Mouse (Mus musculus) gastrocnemius, postnatal 36 days (tissue): ENCODE results near the gene Vps52. TPM values are rescaled to one million over a fixed set of nuclear protein-coding genes. Genes with fewer than 3 reads are reported as not detected.
"Not testable (repeated sequence)": the region's sequence is repeated elsewhere in the genome, so short reads cannot be mapped to it uniquely, and the experiment has no call there.

Experiments
- DNase-seq, 2 experiments: peaks; one replicate each; pipeline ENCODE4 v3.0.0; 2022
- intact Hi-C: fragments of 180-260 bp; cut with DNase I; formaldehyde crosslinking; loops from one replicate; pipeline ENCODE4 v1.15.1; 2025
- total RNA-seq, 2 experiments: library from RNA; stranded (reverse); gene quantifications; 2 replicates each; pipeline ENCODE4 v1.2.3; 2021

Gene Vps52
- total RNA-seq, 2 experiments from 2014 or later = 30.5 to 30.6 TPM

- intact Hi-C loops = no loop called here
- DNase-seq = no peak
Observed at GRCm38 (mm10) chr17:33995651-33996050, 40.0 kb downstream of the Vps52 start.

- intact Hi-C loops, DNase-seq: not testable (repeated sequence)
Observed at GRCm38 (mm10) chr17:33997025-33997424, 41.4 kb downstream of the Vps52 start.

- DNase-seq = not testable (repeated sequence)
Observed at GRCm38 (mm10) chr17:33998697-33999096, 43.1 kb downstream of the Vps52 start.

GRCm38 (mm10) chr17:33999341-34000149 is 43.9 kb downstream of the Vps52 start:
- intact Hi-C loops = no loop called here
- DNase-seq = no peak

More at GRCm38 (mm10) chr17:33998697-33999096, 43.1 kb downstream of the Vps52 start:
- intact Hi-C loops = not testable (repeated sequence)

GRCm38 (mm10) chr17:34000150-34000537 is 44.5 kb downstream of the Vps52 start, which contains the start of gene H2-K1:
Gene H2-K1, minus strand, starts transcription at chr17:34000347.
- intact Hi-C loops = no loop called here
- DNase-seq = peak; percentile 86 to 87

GRCm38 (mm10) chr17:34000796-34001195 is 45.2 kb downstream of the Vps52 start:
- intact Hi-C loops, DNase-seq: not testable (repeated sequence)

- intact Hi-C loops = no loop called here
- no peak for DNase-seq
Observed at GRCm38 (mm10) chr17:34003426-34003825, 47.8 kb downstream of the Vps52 start.

- DNase-seq = no peak
- intact Hi-C loops = no loop called here
Observed at GRCm38 (mm10) chr17:34006570-34006969, 51.0 kb downstream of the Vps52 start.

GRCm38 (mm10) chr17:34010156-34010555 is 54.5 kb downstream of the Vps52 start:
- DNase-seq = no peak
- intact Hi-C loops = no loop called here

GRCm38 (mm10) chr17:34013436-34013835 is 57.8 kb downstream of the Vps52 start:
- DNase-seq = no peak
- intact Hi-C loops = no loop called here

Other genes with a start within 250 kb of the Vps52 start
- 10 to 100 TPM; 83.8 to 92.6 TPM for gene March2, start 237.1 kb upstream of the Vps52 start, total RNA-seq
- 100 to 1,000 TPM; 120 to 147 TPM for gene Rab11b, start 195.3 kb upstream of the Vps52 start, total RNA-seq
- 10 to 100 TPM in 1 of 2 experiments, 1 to 10 TPM in 1; 8.0 to 11.7 TPM for gene Angptl4, start 174.0 kb upstream of the Vps52 start, total RNA-seq
- gene Kank3, start 145.3 kb upstream of the Vps52 start, total RNA-seq = 10 to 100 TPM; 15.3 to 22.5 TPM
- 100 to 1,000 TPM; 503 to 584 TPM for gene Rps28, start 131.2 kb upstream of the Vps52 start, total RNA-seq
- 100 to 1,000 TPM; 325 to 364 TPM for gene Ndufa7, start 131.2 kb upstream of the Vps52 start, total RNA-seq
- gene Cd320, start 112.7 kb upstream of the Vps52 start, total RNA-seq = 10 to 100 TPM; 13.3 to 15.2 TPM
- not detected for gene Gm7029, start 82.0 kb upstream of the Vps52 start, total RNA-seq
- gene Kifc1, start 65.2 kb upstream of the Vps52 start, total RNA-seq = 1 to 10 TPM in 1 of 2 experiments, under 1 TPM in 1; 0.74 to 1.1 TPM
- gene Platr17, start 50.7 kb upstream of the Vps52 start, total RNA-seq = not detected
- gene Daxx, start 46.4 kb upstream of the Vps52 start, total RNA-seq = 10 to 100 TPM in 1 of 2 experiments, 1 to 10 TPM in 1; 9.3 to 11.3 TPM
- gene Tapbp, start 39.9 kb upstream of the Vps52 start, total RNA-seq = 10 to 100 TPM; 31.8 to 34.7 TPM
- gene Zbtb22, start 39.9 kb upstream of the Vps52 start, total RNA-seq = 10 to 100 TPM; 12.6 to 16.6 TPM
- gene Rgl2, start 26.3 kb upstream of the Vps52 start, total RNA-seq = 10 to 100 TPM; 26.5 to 28.3 TPM
- 10 to 100 TPM; 56.7 to 58.6 TPM for gene Pfdn6, start 15.5 kb upstream of the Vps52 start, total RNA-seq
- gene Wdr46, start 15.2 kb upstream of the Vps52 start, total RNA-seq = 1 to 10 TPM; 8.4 to 9.7 TPM
- 1 to 10 TPM; 1.5 to 1.6 TPM for gene B3galt4, start 4.3 kb upstream of the Vps52 start, total RNA-seq
- gene Rps18, start 189 bp downstream of the Vps52 start, total RNA-seq = 100 to 1,000 TPM; 282 to 369 TPM
- 10 to 100 TPM; 25.6 to 32.9 TPM for gene H2-K1, start 44.5 kb downstream of the Vps52 start, total RNA-seq
- 10 to 100 TPM; 11.7 to 12.4 TPM for gene Ring1, start 68.9 kb downstream of the Vps52 start, total RNA-seq
- gene H2-Ke6, start 72.2 kb downstream of the Vps52 start, total RNA-seq = 10 to 100 TPM; 55.5 to 64.2 TPM
- 10 to 100 TPM; 40.8 to 45.2 TPM for gene Slc39a7, start 75.9 kb downstream of the Vps52 start, total RNA-seq
- gene Rxrb, start 76.0 kb downstream of the Vps52 start, total RNA-seq = 10 to 100 TPM; 34.5 to 35.3 TPM
- gene Col11a2, start 83.6 kb downstream of the Vps52 start, total RNA-seq = 1 to 10 TPM; 9.3 to 9.6 TPM
- not detected for gene H2-Oa, start 136.5 kb downstream of the Vps52 start, total RNA-seq
- 1 to 10 TPM; 3.6 to 4.9 TPM for gene H2-DMa, start 163.7 kb downstream of the Vps52 start, total RNA-seq
- gene Brd2, start 166.8 kb downstream of the Vps52 start, total RNA-seq = 10 to 100 TPM; 63.2 to 74.1 TPM
- under 1 TPM; 0.35 to 0.48 TPM for gene H2-DMb2, start 187.5 kb downstream of the Vps52 start, total RNA-seq
- gene H2-DMb1, start 197.3 kb downstream of the Vps52 start, total RNA-seq = 1 to 10 TPM in 1 of 2 experiments, under 1 TPM in 1; 0.71 to 1.2 TPM
- 1 to 10 TPM; 1.6 to 1.8 TPM for gene Tap1, start 231.7 kb downstream of the Vps52 start, total RNA-seq
- gene Psmb9, start 232.0 kb downstream of the Vps52 start, total RNA-seq = 1 to 10 TPM; 1.0 to 1.9 TPM
- 1 to 10 TPM; 3.1 to 3.5 TPM for gene Psmb8, start 241.9 kb downstream of the Vps52 start, total RNA-seq
- gene Tap2, start 247.7 kb downstream of the Vps52 start, total RNA-seq = 1 to 10 TPM; 4.9 to 6.1 TPM